27 mouse cellular contexts compared by ENCODE assay signal in genomic region chr1:60819993-60820392, GRCm38 (mm10).
"Had no signal": no experiment of that assay in that cellular context is flagged by ENCODE, and none has a peak within 500 bp of the region (broad histone marks: within the 10 kb centered on the region; RNA-seq: fewer than 3 reads in every experiment).

No protein-coding gene starts in this region.

- ATAC-seq: forebrain, embryonic 13.5 days; forebrain, embryonic 14.5 days; forebrain, embryonic 15.5 days; forebrain, embryonic 16.5 days; forebrain, postnatal 0 days had no signal

- H3K4me2 ChIP-seq: embryonic facial prominence, embryonic 12.5 days; embryonic facial prominence, embryonic 13.5 days; embryonic facial prominence, embryonic 15.5 days; forebrain, embryonic 12.5 days; forebrain, embryonic 13.5 days; forebrain, embryonic 15.5 days had no signal

- H3K36me3 ChIP-seq: embryonic facial prominence, embryonic 10.5 days; embryonic facial prominence, embryonic 12.5 days; embryonic facial prominence, embryonic 13.5 days; embryonic facial prominence, embryonic 15.5 days; forebrain, embryonic 10.5 days; forebrain, embryonic 12.5 days; forebrain, embryonic 15.5 days had no signal

- H3K4me3 ChIP-seq: embryonic facial prominence, embryonic 10.5 days; embryonic facial prominence, embryonic 12.5 days; embryonic facial prominence, embryonic 13.5 days; embryonic facial prominence, embryonic 15.5 days; erythroblast, embryonic 14.5 days; forebrain, embryonic 10.5 days; forebrain, embryonic 12.5 days; forebrain, embryonic 13.5 days; forebrain, embryonic 15.5 days; gastrocnemius, adult 2 months; heart, adult 2 months had no signal

- H3K9me3 ChIP-seq: embryonic facial prominence, embryonic 10.5 days; embryonic facial prominence, embryonic 12.5 days; embryonic facial prominence, embryonic 13.5 days; embryonic facial prominence, embryonic 15.5 days; forebrain, embryonic 10.5 days; forebrain, embryonic 12.5 days; forebrain, embryonic 13.5 days; forebrain, embryonic 15.5 days had no signal

- H3K27ac ChIP-seq: embryonic facial prominence, embryonic 10.5 days; embryonic facial prominence, embryonic 12.5 days; embryonic facial prominence, embryonic 13.5 days; embryonic facial prominence, embryonic 15.5 days; forebrain, embryonic 10.5 days; forebrain, embryonic 12.5 days; forebrain, embryonic 13.5 days; forebrain, embryonic 15.5 days; gastrocnemius, adult 2 months; heart, adult 2 months had no signal

- H3K9ac ChIP-seq: embryonic facial prominence, embryonic 12.5 days; embryonic facial prominence, embryonic 13.5 days; embryonic facial prominence, embryonic 15.5 days; forebrain, embryonic 12.5 days; forebrain, embryonic 13.5 days; forebrain, embryonic 15.5 days; forebrain, postnatal 0 days had no signal

- DNase-seq: cerebellum, adult 8-10 months; cerebellum, adult 9-10 months; cerebellum, adult 9-11 months; cerebellum, postnatal 10 days; cerebellum, postnatal 14 days; cerebellum, postnatal 25 days; cerebellum, postnatal 36 days; embryo, embryonic 11 days; forebrain, postnatal 0 days; gastrocnemius, adult 2 months; gastrocnemius, postnatal 10 days; gastrocnemius, postnatal 14 days; gastrocnemius, postnatal 25 days; gastrocnemius, postnatal 36 days; heart, adult 18-20 months; heart, adult 2 months had no signal

- H3K4me1 ChIP-seq: embryonic facial prominence, embryonic 10.5 days; embryonic facial prominence, embryonic 12.5 days; forebrain, embryonic 10.5 days; forebrain, embryonic 12.5 days; forebrain, embryonic 13.5 days; forebrain, embryonic 15.5 days had no signal

- H3K27me3 ChIP-seq: embryonic facial prominence, embryonic 12.5 days; embryonic facial prominence, embryonic 13.5 days; embryonic facial prominence, embryonic 15.5 days; forebrain, embryonic 12.5 days; forebrain, embryonic 13.5 days; forebrain, embryonic 15.5 days had no signal
